Mouse (Mus musculus): Measurements from ENCODE around the gene Hist1h2ac.

DNA sequence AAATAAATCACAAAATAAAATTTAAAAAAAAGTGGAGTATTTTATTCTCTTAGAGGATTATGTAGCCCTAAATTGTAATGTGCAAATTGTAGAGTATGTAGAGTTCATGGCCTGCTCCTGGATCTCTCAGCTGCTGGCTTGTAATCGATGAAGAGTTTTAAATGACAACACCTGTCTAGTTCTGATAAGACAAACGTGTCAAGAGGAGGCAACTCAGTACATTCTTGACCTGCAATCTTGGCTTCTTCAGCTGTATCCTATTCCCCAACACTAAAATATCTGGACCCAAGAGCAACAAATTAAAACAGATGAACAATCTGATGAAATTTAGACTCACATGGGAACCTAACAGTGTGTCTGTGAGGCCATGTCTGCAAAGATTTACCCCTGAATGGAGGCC is 5.7 kb upstream of the Hist1h2ac start:
- TF ChIP-seq CTCF (IDR thresholded peaks at IDR 0.05; ENCODE audit: low read depth) (no peak), EP300 (optimal IDR thresholded peaks at IDR 0.05) (no peak)

Data from stomach, postnatal 0 days (tissue).